Mouse (Mus musculus) monocyte, adult 5-6 weeks (primary cell): ENCODE data around the gene Chtop. TPM values are rescaled to one million over a fixed set of nuclear protein-coding genes. Genes with fewer than 3 reads are reported as not detected.
A peak's percentile ranks its signal among the peaks of the same experiment; 100 is the strongest.

Experiments
- ATAC-seq: fragments of 153-309, 156-312 bp; replicated peaks from 2 replicates; pipeline ENCODE4 v1.8.0; 2017; ENCODE audit warnings: mild to moderate bottlenecking; ENCODE audit not compliant: low TSS enrichment, insufficient number of reproducible peaks, severe bottlenecking, poor library complexity, low FRiP score
- total RNA-seq: library from RNA; stranded (forward); fragments of 200-1000, 200-491, 200-594 nt; gene quantifications from 3 replicates; pipeline ENCODE4 v1.2.3, GENCODE M21; 2017

Chtop gene
- total RNA-seq, 1 experiment from 2014 or later: 65.3 TPM

GRCm38 (mm10) chr3:90513796-90514590 is 4.7 kb upstream of the Chtop start, which contains the start of the genes S100a1 and S100a13:
Gene S100a1 (minus strand): TSS chr3:90514392.
Gene S100a13 (plus strand): TSS chr3:90514435.
- peak; percentile 48 for ATAC-seq

DNA sequence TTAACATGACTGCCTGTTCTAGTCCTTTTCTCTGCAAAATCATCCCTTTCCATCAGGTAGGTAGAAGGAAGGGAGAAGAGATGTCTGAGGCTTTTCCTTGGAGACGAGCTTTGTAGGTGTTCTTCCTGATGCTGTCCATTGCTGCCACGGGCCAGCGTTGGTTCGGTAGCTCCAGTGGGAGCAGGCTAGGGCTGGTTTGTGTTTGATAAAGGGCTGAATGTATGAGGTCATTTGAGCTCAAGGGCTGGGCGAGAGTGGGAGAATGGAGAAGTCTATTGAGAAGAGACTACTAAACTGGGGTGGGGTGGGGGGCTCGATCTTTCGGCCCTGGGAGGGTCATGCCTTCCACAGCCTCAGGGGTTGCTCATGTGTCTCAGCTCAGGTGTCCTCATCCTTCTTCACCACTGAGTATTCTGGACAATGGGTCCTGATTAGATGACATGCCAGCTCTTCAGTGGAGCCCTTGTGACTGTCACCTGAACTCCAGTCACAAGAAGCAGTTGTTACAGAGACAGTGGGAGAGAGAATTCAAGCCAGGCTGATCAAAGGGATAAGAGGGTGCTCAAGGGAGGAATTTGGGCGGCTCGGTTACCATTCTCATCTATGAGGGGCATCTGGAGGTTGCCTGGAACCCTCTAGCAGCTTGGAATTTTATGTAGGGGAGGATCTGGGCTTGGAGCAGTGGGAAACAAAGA is 3.8 kb upstream of the Chtop start:
- ATAC-seq: no peak

GRCm38 (mm10) chr3:90512276-90512675 is 3.0 kb upstream of the Chtop start:
- no peak for ATAC-seq

DNA sequence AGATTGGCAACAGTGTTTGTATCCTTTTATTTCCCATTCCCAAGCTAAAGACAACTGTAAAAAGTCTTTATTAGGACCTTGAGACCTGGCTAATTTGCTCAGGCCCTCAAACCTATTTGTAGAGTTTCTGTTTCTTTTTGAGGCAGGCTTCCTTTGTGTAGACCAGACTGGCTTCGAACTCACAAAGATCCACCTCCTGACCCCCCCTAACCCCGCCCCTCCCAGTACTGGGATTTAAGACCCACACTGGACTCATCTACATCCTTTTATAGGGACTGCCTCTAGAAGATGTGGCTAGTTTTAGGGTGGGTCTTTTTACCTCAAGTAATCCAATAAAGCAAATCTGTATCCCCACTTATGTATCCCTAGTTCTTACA is 437 bp upstream of the Chtop start:
- ATAC-seq: no peak

- ATAC-seq: peak; percentile 14; the same call in 1 of the 2 replicates
These were observed 880 bp downstream of the Chtop start for GRCm38 (mm10) chr3:90508287-90508949.

- no peak for ATAC-seq
These were observed 2.9 kb downstream of the Chtop start for GRCm38 (mm10) chr3:90506362-90506761.

DNA sequence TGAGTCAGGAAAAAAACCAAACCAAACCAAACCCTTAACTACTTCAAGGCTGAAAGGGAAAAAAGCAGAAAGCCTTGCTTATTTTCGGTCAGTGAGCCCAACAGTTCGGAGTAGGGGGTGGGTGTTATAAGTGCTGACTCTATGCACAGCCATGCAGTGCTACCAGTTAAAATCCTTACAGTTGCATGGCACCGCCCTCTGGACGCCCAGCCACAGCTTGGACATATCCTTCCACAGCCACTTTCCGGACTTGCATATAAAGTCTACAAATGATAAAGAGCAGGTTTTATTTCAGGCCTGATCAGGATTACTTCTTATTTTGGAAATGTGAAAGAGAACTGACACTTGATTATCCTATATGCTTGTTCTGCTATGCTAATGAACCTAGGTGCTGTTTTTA is 4.1 kb downstream of the Chtop start:
- ATAC-seq: no peak

DNA sequence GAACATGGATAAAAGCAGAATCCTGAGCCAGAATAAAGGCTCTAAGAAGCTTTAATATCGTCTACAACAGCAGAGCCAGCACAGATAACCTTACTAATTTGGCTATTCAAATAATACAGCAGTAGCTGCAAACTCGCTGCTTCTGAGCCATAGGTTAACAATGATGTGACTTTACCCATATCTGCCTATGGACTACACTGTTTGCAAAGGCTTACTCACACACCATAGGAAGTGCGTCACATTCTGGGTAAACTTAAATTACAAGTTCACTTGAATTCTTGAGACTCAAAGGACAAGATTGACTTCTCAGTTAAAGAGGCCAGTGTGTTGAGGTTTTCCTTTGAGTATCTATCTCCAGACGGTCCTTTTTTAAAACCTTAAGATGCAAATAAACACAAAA is 5.9 kb downstream of the Chtop start:
- no peak for ATAC-seq

DNA sequence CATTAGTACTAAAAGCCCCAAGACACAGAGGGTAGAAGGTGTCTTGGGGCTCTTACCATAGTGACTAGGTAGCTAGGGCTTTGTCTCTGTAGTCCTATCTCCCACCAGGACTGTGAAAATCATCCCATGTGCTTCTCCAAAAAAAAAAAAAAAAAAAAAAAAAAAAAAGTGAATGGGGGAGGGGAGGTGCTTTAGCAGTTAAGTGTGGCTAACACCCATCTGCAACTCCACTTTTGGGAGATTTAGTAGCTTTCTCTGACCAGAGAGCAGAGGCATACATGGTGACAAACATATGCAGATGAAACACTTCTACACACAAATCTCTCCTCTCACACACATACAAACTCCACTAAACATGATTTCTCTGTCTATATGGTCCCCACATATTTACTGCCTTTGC is 11.7 kb downstream of the Chtop start:
- no peak for ATAC-seq

DNA sequence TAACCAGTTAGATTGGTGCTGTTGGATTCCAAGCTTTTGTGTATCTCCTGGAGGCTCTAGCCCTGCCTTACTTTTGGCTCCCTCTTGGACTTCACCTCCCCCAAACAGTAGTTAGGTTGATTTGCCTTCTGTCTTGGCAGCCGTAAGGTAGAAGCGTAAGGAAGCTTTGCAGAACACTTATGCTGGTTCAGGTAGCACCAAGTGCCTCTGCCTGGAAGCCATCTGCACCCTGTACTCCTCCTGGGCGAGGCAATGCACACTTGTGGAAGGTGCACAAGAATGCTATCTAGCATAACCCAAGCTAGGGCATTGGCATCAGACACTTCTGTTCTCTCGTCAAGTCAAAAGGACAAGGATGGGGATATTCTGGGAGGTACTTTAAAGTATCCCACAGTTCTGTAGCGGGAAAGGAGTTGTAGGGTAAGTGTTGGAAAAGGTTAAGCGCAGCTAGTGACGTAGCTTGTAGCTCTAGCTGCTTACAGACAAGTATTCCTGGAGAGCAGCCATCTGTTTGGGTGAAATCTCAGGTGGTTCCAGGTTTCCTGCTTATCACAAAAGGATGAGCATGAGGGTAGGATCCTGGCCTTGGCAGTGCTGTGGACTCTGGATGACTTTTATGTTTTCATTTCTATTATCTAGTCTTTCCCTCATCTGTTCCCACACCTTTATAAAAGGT is 13.3 kb downstream of the Chtop start:
- ATAC-seq: no peak

GRCm38 (mm10) chr3:90493831-90494540 is 15.3 kb downstream of the Chtop start:
- ATAC-seq: no peak

DNA sequence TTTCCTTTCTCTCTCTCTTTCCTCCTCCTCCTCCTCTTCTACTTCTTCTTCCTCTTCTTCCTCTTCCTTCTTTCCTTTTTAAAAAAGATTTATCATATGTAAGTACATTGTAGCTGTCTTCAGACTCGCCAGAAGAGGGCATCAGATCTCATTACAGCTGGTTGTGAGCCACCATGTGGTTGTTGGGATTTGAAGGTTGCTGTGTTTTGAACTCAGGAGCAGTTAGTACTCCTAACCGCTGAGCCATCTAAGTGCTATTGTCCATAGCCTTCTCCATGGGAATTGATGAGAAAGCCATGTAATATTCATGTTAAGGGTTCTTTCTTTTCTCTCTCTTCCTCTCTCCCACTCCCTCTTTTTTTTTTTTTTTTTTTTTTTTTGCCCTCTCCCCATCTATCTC is 17.9 kb downstream of the Chtop start:
- ATAC-seq: 0 out of 2 replicates have a peak, but pooled peaks have one; percentile 16

DNA sequence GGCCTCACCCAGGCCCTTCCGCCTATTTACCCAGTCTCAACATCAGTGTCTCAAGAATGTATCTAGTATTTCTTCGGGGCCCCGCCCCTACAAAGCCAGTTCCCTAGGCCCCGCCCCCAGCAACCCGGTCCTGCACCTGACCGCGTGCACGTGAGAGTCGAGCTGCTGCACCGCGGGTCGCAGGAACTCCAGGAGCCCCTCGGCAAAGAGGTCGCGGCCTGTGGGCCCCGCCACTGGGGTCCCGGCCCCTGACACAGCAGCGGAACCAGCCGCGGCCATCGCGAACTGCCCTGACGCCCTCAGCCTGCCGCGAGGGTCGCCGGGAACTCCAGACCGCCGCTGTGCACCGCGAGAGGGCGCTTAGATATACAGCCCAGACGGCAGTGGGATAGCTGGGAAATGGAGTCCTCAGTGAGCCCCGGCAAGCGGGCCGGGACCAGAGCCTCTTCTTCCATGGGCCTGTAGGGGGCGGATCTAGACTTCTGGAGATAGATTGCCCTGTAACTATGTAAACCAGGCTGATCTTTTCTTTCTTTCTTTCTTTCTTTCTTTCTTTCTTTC is 18.5 kb downstream of the Chtop start, which contains the start of gene Snapin:
Gene Snapin, minus strand, starts transcription at position 338 of the 561 bp plus-strand sequence.
- peak; percentile 95 for ATAC-seq

GRCm38 (mm10) chr3:90488576-90488975 is 20.7 kb downstream of the Chtop start:
- no peak for ATAC-seq

GRCm38 (mm10) chr3:90486998-90487397 is 22.3 kb downstream of the Chtop start:
- ATAC-seq: no peak

- peak; percentile 97 for ATAC-seq
These were observed 33.3 kb downstream of the Chtop start, which contains the start of gene Ilf2 for GRCm38 (mm10) chr3:90475831-90476611. Gene Ilf2 (plus strand): TSS chr3:90476126.

DNA sequence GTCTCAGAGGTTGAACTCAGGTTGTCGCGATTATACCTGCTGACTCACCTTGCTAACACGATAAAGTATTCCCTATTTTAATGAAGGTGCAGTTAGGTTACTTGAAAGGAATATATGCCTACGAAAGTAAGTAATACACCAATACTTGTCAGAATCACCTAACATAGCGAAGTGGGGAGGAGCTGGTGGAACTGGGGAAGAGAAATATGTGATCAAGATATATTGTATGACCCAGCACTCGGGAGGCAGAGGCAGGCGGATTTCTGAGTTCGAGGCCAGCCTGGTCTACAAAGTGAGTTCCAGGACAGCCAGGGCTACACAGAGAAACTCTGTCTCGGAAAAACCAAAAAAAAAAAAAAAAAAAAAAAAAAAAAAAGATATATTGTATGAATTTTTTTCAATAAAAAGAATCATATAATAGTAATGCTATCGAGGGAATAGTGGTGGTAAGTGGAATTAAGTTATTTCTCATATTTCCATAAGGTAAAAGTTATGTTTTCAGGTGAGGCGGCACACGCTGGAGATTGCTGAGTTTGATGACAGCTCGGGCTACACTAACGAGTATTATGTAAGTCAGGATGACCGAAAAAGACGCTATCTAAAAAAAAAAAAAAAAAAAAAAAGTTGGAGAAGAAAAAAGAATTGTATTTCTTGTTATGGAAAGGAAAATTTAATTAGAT is 34.0 kb downstream of the Chtop start:
- no peak for ATAC-seq
